Mouse (Mus musculus) lung, adult 2 months (tissue): ENCODE measurements at regions not wholly inside any gene's neighbourhood (a gene's known extent, or its start where the extent isn't known, plus 50 kb on each side); places are given as distances from the start of the nearest gene placed in this dataset.

Source experiments
- CTCF ChIP-seq: fragments of 200-500 bp; IDR thresholded peaks from 2 replicates; pipeline ENCODE4 v1.5.1; 2011; ENCODE audit warnings: mild to moderate bottlenecking, low read length, control low read depth; ENCODE audit not compliant: insufficient read depth
- POLR2A ChIP-seq: fragments of 200-500 bp; IDR thresholded peaks from 2 replicates; pipeline ENCODE4 v1.6.1; 2011; ENCODE audit warnings: low read depth, mild to moderate bottlenecking, control low read depth, low read length, borderline replicate concordance; ENCODE audit errors: extremely low read depth

DNA sequence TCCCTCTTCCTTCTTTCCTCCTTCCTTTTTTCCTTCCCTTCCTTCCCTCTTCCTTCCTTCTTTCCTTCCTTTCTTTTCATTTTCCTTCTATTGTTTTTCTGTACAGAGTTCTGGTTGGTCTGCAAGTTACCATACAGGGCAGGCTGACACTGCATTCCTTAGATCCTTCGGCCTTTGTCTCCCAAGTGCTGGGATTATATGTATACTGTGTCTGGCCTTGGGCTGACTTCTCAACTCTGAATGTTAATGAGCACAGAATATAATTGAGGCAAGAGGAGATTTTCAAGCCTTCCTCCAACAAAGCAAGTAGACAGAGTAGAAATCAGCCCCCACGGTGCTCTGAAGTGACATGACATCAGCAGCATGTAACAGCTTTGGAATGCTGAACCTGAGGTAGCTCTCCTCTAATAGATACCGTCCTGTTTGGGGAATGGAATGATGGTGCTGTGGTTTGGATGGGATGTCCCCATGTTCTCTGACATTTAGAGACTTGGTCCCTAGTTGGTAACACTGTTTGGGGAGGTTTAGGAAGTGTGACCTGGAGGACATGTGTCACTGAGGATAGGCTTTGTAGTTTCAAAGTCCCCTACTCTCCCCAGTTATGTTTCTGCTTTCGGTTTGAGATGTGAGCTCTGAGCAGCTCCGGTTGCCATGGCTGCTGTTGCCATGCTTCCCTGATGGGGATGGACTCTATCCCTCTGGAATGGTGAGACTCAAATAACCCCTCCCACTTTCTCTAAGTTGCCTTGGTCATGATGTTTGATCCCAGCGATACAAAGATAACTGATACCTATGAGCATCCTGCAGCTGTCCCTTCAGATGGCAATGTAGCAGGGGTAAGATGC is 178.1 kb downstream of the Dact1 start:
- no peak for TF ChIP-seq CTCF
- no peak for TF ChIP-seq POLR2A
